In genomic region chrX:100796041-100796740, GRCm38 (mm10) we compare ENCODE assay signal across 15 mouse cellular contexts. TPM values are rescaled to one million over a fixed set of nuclear protein-coding genes. Genes with fewer than 3 reads are reported as not detected.
DNase-seq lines count a peak whose midpoint lies in the region; ATAC-seq and TF ChIP-seq lines count a peak whose summit lies in the region.
"Had no signal": no experiment of that assay in that cellular context is flagged by ENCODE, and none has a peak within 500 bp of the region (broad histone marks: within the 10 kb centered on the region; RNA-seq: fewer than 3 reads in every experiment).

No protein-coding gene starts in this region.

- TF ChIP-seq POLR2A in cortical plate, adult 2 months (IDR thresholded peaks at IDR 0.05; ENCODE audit: extremely low read depth, insufficient read depth, low read length) = no peak

- no peak for TF ChIP-seq EP300 in lung, postnatal 0 days (IDR thresholded peaks at IDR 0.05)

- H3K36me3 ChIP-seq in forebrain, embryonic 14.5 days (ENCODE audit: control insufficient read depth, insufficient read depth, low read length) = 0 out of 2 replicates have a peak, but pooled peaks cover 10% of the 10 kb centered on the region
- H3K36me3 ChIP-seq in forebrain, postnatal 0 days (ENCODE audit: insufficient read depth) = 0 out of 2 replicates have a peak, but pooled peaks cover 5% of the 10 kb centered on the region
- H3K36me3 ChIP-seq in lung, postnatal 0 days (ENCODE audit: insufficient read depth, low read length) = no peaks in the 10 kb centered on the region

- no peaks in the 10 kb centered on the region for H3K27me3 ChIP-seq in forebrain, embryonic 14.5 days (replicated peaks; ENCODE audit: control insufficient read depth, insufficient read depth, low read length)
- H3K27me3 ChIP-seq in forebrain, postnatal 0 days (ENCODE audit: insufficient read depth, low read length) = no peaks in the 10 kb centered on the region
- no peaks in the 10 kb centered on the region for H3K27me3 ChIP-seq in lung, postnatal 0 days (replicated peaks; ENCODE audit: insufficient read depth, low read length)
- H3K27me3 ChIP-seq: neural tube, embryonic 15.5 days had no signal

- no peak overlapping the region for H3K4me3 ChIP-seq in forebrain, embryonic 14.5 days (ENCODE audit: low read depth, low read length)
- H3K4me3 ChIP-seq in forebrain, postnatal 0 days (ENCODE audit: low read depth, low read length) = no peak overlapping the region
- no peak overlapping the region for H3K4me3 ChIP-seq in lung, postnatal 0 days (ENCODE audit: low read depth, low read length)
- no peak overlapping the region for H3K4me3 ChIP-seq in cortical plate, adult 2 months (ENCODE audit: insufficient read depth, low read length)
- H3K4me3 ChIP-seq: erythroblast, embryonic 14.5 days; heart, adult 2 months; limb, embryonic 13.5 days; megakaryocyte, embryonic 14.5 days; neural tube, embryonic 15.5 days had no signal

- no peak overlapping the region for H3K4me2 ChIP-seq in forebrain, embryonic 14.5 days (ENCODE audit: low read length)
- no peak overlapping the region for H3K4me2 ChIP-seq in forebrain, postnatal 0 days (ENCODE audit: low read depth)
- H3K4me2 ChIP-seq in lung, postnatal 0 days (replicated peaks; ENCODE audit: low read depth, low read length) = no peak overlapping the region
- H3K4me2 ChIP-seq: limb, embryonic 13.5 days; neural tube, embryonic 15.5 days had no signal

- 0 out of 2 replicates have a peak overlapping the region, but pooled peaks have one; percentile 21 for H3K27ac ChIP-seq in forebrain, embryonic 14.5 days (ENCODE audit: low read depth, low read length)
- H3K27ac ChIP-seq in forebrain, postnatal 0 days (ENCODE audit: low read depth, low read length) = no peak overlapping the region
- H3K27ac ChIP-seq in lung, postnatal 0 days (ENCODE audit: low read length) = no peak overlapping the region
- peak overlapping the region; percentile 65; the same call in 1 of the 2 replicates for H3K27ac ChIP-seq in cortical plate, adult 2 months (ENCODE audit: insufficient read depth, low read length)
- H3K27ac ChIP-seq: heart, adult 2 months; limb, embryonic 13.5 days; neural tube, embryonic 15.5 days had no signal

- TF ChIP-seq CTCF in forebrain, postnatal 0 days (IDR thresholded peaks at IDR 0.05; ENCODE audit: low read depth) = no peak
- TF ChIP-seq CTCF in lung, postnatal 0 days (IDR thresholded peaks at IDR 0.05) = no peak
- no peak for TF ChIP-seq CTCF in cortical plate, adult 2 months (IDR thresholded peaks at IDR 0.05; ENCODE audit: extremely low read depth, insufficient read depth, low read length)

- intact Hi-C loops in gastrocnemius, postnatal 36 days (cut with DNase I) = no loop called here

- peak; percentile 23 for DNase-seq in forebrain, embryonic 14.5 days (ENCODE audit: low spot score)
- no peak for DNase-seq in forebrain, postnatal 0 days
- DNase-seq in lung, postnatal 25 days (ENCODE audit: low spot score) = peak; percentile 18
- no peak for DNase-seq in lung, postnatal 0 days (ENCODE audit: low spot score)
- no peak for DNase-seq in gastrocnemius, postnatal 36 days
- DNase-seq in layer of hippocampus, adult 9-11 months = no peak
- DNase-seq in right cerebral cortex, postnatal 25 days = no peak
- DNase-seq: heart, adult 2 months; heart, postnatal 10 days; kidney, postnatal 10 days had no signal

- no peak for ATAC-seq in forebrain, embryonic 14.5 days
- no peak for ATAC-seq in forebrain, postnatal 0 days
- no peak for ATAC-seq in lung, postnatal 0 days

- H3K9me3 ChIP-seq in forebrain, embryonic 14.5 days (replicated peaks; ENCODE audit: control insufficient read depth, low read length) = no peaks in the 10 kb centered on the region
- H3K9me3 ChIP-seq in forebrain, postnatal 0 days (ENCODE audit: low read length) = no peaks in the 10 kb centered on the region
- H3K9me3 ChIP-seq in lung, postnatal 0 days (ENCODE audit: low read length) = no peaks in the 10 kb centered on the region
- H3K9me3 ChIP-seq: limb, embryonic 13.5 days; megakaryocyte, embryonic 14.5 days; neural tube, embryonic 15.5 days had no signal

- 84% methylated on average over 6 of the region's 6 CpGs for WGBS in forebrain, embryonic 14.5 days
- 86% methylated on average over 6 of the region's 6 CpGs for WGBS in forebrain, postnatal 0 days
- WGBS in lung, postnatal 0 days = 55% methylated on average over 6 of the region's 6 CpGs

- H3K4me1 ChIP-seq in forebrain, embryonic 14.5 days (ENCODE audit: control insufficient read depth, insufficient read depth, low read length) = no peaks in the 10 kb centered on the region
- no peaks in the 10 kb centered on the region for H3K4me1 ChIP-seq in forebrain, postnatal 0 days (ENCODE audit: insufficient read depth)
- no peaks in the 10 kb centered on the region for H3K4me1 ChIP-seq in lung, postnatal 0 days (ENCODE audit: insufficient read depth, low read depth, low read length)
- peaks cover 2% of the 10 kb centered on the region for H3K4me1 ChIP-seq in cortical plate, adult 2 months (ENCODE audit: control insufficient read depth, insufficient read depth, low read length)
- H3K4me1 ChIP-seq: limb, embryonic 13.5 days; neural tube, embryonic 15.5 days had no signal

- H3K9ac ChIP-seq in forebrain, embryonic 14.5 days (ENCODE audit: low read length) = no peak overlapping the region
- H3K9ac ChIP-seq in forebrain, postnatal 0 days = no peak overlapping the region
- H3K9ac ChIP-seq in lung, postnatal 0 days (replicated peaks; ENCODE audit: low read depth) = no peak overlapping the region
- H3K9ac ChIP-seq: limb, embryonic 13.5 days; neural tube, embryonic 15.5 days had no signal

RNA-seq across cellular contexts. Expression of gene Dlg3, which starts 28.7 kb away (rescaled TPM):
- polyA plus RNA-seq in forebrain, embryonic 14.5 days (2014; fragmentation: Nextera tagmentation; extraction: Ambion mirVana) = 14.0 and 15.5 TPM in 2 replicates
- total RNA-seq in forebrain, postnatal 0 days (2014; rRNA removed) = 39.0 and 42.1 TPM in 2 replicates
- 2.3 and 2.6 TPM in 2 replicates for polyA plus RNA-seq in forebrain, postnatal 0 days (2015; fragmentation: Nextera tagmentation; extraction: Ambion mirVana)
- 1.8 TPM in 2 replicates for polyA plus RNA-seq in lung, postnatal 0 days (2015; fragmentation: Nextera tagmentation; extraction: Ambion mirVana)
- polyA plus RNA-seq in cortical plate, adult 2 months (2012; rRNA removed) = 86.4 and 94.7 TPM in 2 replicates
- total RNA-seq in gastrocnemius, postnatal 36 days (2021) = 1 to 10 TPM; 1.2 to 1.8 TPM
- polyA plus RNA-seq: erythroblast, embryonic 14.5 days had no signal

Comparison
In these comparisons a context has a peak if more than half of its experiments do, and no peak if none do; other contexts are left out.
1. DNase-seq: peak in forebrain, embryonic 14.5 days (single experiment) and lung, postnatal 25 days (single experiment); none in forebrain, postnatal 0 days (single experiment), lung, postnatal 0 days (single experiment), gastrocnemius, postnatal 36 days (0 of 2), layer of hippocampus, adult 9-11 months (single experiment) and right cerebral cortex, postnatal 25 days (single experiment).
2. H3K27ac ChIP-seq: peak in forebrain, embryonic 14.5 days (single experiment) and cortical plate, adult 2 months (single experiment); none in forebrain, postnatal 0 days (single experiment) and lung, postnatal 0 days (single experiment).